Comparison of ENCODE assay signal across 9 mouse cellular contexts in the genomic region with DNA sequence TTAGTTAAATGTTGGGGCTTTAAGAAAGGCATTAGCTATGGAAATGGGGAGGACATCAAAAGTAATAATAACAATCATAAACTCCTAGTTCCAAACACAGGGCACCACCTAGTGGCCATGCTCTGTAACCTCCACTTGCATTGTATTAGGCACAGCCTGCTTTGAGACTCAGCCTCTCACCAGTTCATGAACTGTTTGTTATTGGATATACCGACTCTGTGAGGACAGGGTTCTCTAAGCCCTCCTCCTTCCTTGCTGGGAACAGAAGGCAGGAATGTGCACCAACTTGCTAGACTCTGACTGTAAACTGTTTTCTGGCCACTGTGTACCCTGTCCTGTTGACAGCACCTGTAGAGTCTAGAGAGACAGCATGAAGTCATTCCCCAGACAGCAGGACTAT.
DNase-seq lines count a peak whose midpoint lies in the region; ATAC-seq and TF ChIP-seq lines count a peak whose summit lies in the region.
"Had no signal": no experiment of that assay in that cellular context is flagged by ENCODE, and none has a peak within 500 bp of the region (broad histone marks: within the 10 kb centered on the region; RNA-seq: fewer than 3 reads in every experiment).

No protein-coding gene starts in this region.

- H3K27me3 ChIP-seq in thymus, adult 2 months (ENCODE audit: control insufficient read depth, insufficient read depth, low read length): no peaks in the 10 kb centered on the region
- H3K27me3 ChIP-seq in hindbrain, embryonic 16.5 days (replicated peaks; ENCODE audit: control insufficient read depth, insufficient read depth, low read length): no peaks in the 10 kb centered on the region
- H3K27me3 ChIP-seq in small intestine, adult 2 months (ENCODE audit: control insufficient read depth, insufficient read depth, low read length): no peaks in the 10 kb centered on the region
- H3K27me3 ChIP-seq: liver, embryonic 15.5 days had no signal

- TF ChIP-seq POLR2A in thymus, adult 2 months (IDR thresholded peaks at IDR 0.05; ENCODE audit: control insufficient read depth, extremely low read depth, insufficient read depth, low read length, poor library complexity): no peak
- TF ChIP-seq POLR2A in lung, adult 2 months (IDR thresholded peaks at IDR 0.05; ENCODE audit: borderline replicate concordance, extremely low read depth, low read depth, low read length): no peak
- no peak for TF ChIP-seq POLR2A in small intestine, adult 2 months (IDR thresholded peaks at IDR 0.05; ENCODE audit: low read depth, low read length)

- H3K4me2 ChIP-seq in hindbrain, embryonic 16.5 days (ENCODE audit: low read length): no peak overlapping the region
- H3K4me2 ChIP-seq: liver, embryonic 15.5 days had no signal

- WGBS in thymus, adult 2 months: 69% methylated on average over 1 of the region's 1 CpGs
- 44% methylated on average over 1 of the region's 1 CpGs for WGBS in hindbrain, embryonic 16.5 days
- 23% methylated on average over 1 of the region's 1 CpGs for WGBS in lung, adult 2 months
- WGBS in small intestine, adult 2 months: 31% methylated on average over 1 of the region's 1 CpGs

- peak; percentile 71 for DNase-seq in cerebellum, adult 9-10 months
- DNase-seq in cerebellum, adult 9-11 months: no peak
- peak; percentile 69 for DNase-seq in thymus, adult 2 months
- no peak for DNase-seq in thymus, adult 18-20 months
- peak; percentile 69 for DNase-seq in embryo, embryonic 11 days
- DNase-seq in lung, adult 2 months: peak; percentile 63

- no peak overlapping the region for H3K27ac ChIP-seq in thymus, adult 2 months (ENCODE audit: control insufficient read depth, insufficient read depth, low read length)
- H3K27ac ChIP-seq in hindbrain, embryonic 16.5 days (ENCODE audit: low read depth, low read length): no peak overlapping the region
- H3K27ac ChIP-seq in small intestine, adult 2 months (ENCODE audit: insufficient read depth, low read depth, low read length): no peak overlapping the region
- H3K27ac ChIP-seq: liver, embryonic 15.5 days had no signal

- H3K4me3 ChIP-seq in thymus, adult 2 months (ENCODE audit: control insufficient read depth, insufficient read depth, low read length): no peak overlapping the region
- H3K4me3 ChIP-seq in hindbrain, embryonic 16.5 days (ENCODE audit: low read length): no peak overlapping the region
- H3K4me3 ChIP-seq in lung, adult 2 months (replicated peaks; ENCODE audit: extremely low read depth, low read depth, low read length): no peak overlapping the region
- no peak overlapping the region for H3K4me3 ChIP-seq in small intestine, adult 2 months (ENCODE audit: low read depth, low read length)
- H3K4me3 ChIP-seq: liver, embryonic 15.5 days had no signal

- H3K9ac ChIP-seq in hindbrain, embryonic 16.5 days (ENCODE audit: low read depth, low read length): no peak overlapping the region
- H3K9ac ChIP-seq: liver, embryonic 15.5 days had no signal

- H3K9me3 ChIP-seq in hindbrain, embryonic 16.5 days (ENCODE audit: control insufficient read depth, low read length): peaks cover 6% of the 10 kb centered on the region; the same call in 1 of the 2 replicates
- H3K9me3 ChIP-seq: liver, embryonic 15.5 days had no signal

- no peaks in the 10 kb centered on the region for H3K4me1 ChIP-seq in thymus, adult 2 months (replicated peaks; ENCODE audit: control insufficient read depth, insufficient read depth, low read length)
- H3K4me1 ChIP-seq in hindbrain, embryonic 16.5 days (ENCODE audit: control insufficient read depth, insufficient read depth, low read depth, low read length): no peaks in the 10 kb centered on the region
- no peaks in the 10 kb centered on the region; the same call in 1 of the 2 replicates for H3K4me1 ChIP-seq in lung, adult 2 months (ENCODE audit: control insufficient read depth, insufficient read depth, low read length)
- peaks cover 3% of the 10 kb centered on the region; the same call in 1 of the 2 replicates for H3K4me1 ChIP-seq in small intestine, adult 2 months (ENCODE audit: control insufficient read depth, insufficient read depth, insufficient read length, low read length)
- H3K4me1 ChIP-seq: liver, embryonic 15.5 days had no signal

- no peak for TF ChIP-seq CTCF in thymus, adult 2 months (IDR thresholded peaks at IDR 0.05; ENCODE audit: borderline replicate concordance, control insufficient read depth, extremely low read depth, insufficient read depth, low read length, poor library complexity)
- TF ChIP-seq CTCF in lung, adult 2 months (IDR thresholded peaks at IDR 0.05; ENCODE audit: insufficient read depth, low read length): peak; percentile 54
- TF ChIP-seq CTCF in small intestine, adult 2 months (IDR thresholded peaks at IDR 0.05; ENCODE audit: extremely low read depth, insufficient read length, insufficient replicate concordance, low read depth, low read length): peak; percentile 46; the same call in 1 of the 2 replicates

- H3K36me3 ChIP-seq in thymus, adult 2 months (ENCODE audit: control insufficient read depth, insufficient read depth, low read length): peaks cover 58% of the 10 kb centered on the region
- peaks cover 32% of the 10 kb centered on the region for H3K36me3 ChIP-seq in hindbrain, embryonic 16.5 days (ENCODE audit: control insufficient read depth, insufficient read depth, low read length)
- H3K36me3 ChIP-seq in small intestine, adult 2 months (ENCODE audit: control insufficient read depth, insufficient read depth, low read length): peaks cover 46% of the 10 kb centered on the region

- ATAC-seq in hindbrain, embryonic 16.5 days: peak; percentile 50; the same call in 1 of the 2 replicates

Comparison
In these comparisons a context has a peak if more than half of its experiments do, and no peak if none do; other contexts are left out.
1. DNase-seq: peak in cerebellum, adult 9-10 months (single experiment), thymus, adult 2 months (single experiment), embryo, embryonic 11 days (single experiment) and lung, adult 2 months (single experiment); none in cerebellum, adult 9-11 months (single experiment) and thymus, adult 18-20 months (0 of 2).